Mouse (Mus musculus): Measurements from ENCODE around the gene Bcl2a1d. TPM values are rescaled to one million over a fixed set of nuclear protein-coding genes. Genes with fewer than 3 reads are reported as not detected.
A peak's percentile ranks its signal among the peaks of the same experiment; 100 is the strongest.
"Not testable (repeated sequence)": the region's sequence is repeated elsewhere in the genome, so short reads cannot be mapped to it uniquely, and the experiment has no call there.

Gene Bcl2a1d
- total and polyA plus RNA-seq, 2 experiments from 2014 or later = 0.23 TPM; not detected in 1

DNA sequence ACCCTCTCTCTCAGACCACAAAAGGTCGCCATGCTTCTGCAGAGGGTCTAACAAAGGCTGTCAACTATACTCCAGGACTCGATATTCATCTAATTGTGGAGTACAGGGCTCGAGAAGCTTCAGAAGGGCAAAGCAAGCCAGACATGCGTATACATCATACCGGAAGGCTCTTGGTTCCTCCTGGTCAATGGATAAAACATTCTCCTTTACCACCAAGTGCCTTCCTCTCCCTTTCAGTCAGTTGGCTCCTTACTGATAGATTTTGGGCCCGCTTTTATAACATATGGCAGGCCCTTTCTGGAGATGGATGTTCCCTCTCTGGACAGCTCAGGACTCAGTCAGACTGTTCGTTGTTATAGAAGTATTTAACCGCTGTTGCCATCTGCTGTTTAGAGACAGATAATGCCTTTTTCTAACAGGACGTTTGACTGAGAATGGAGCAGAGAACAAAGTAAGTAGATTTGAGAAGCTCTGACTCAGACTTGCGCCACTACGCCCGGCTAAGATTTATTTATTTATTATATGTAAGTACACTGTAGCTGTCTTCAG, 11.7 kb downstream of the Bcl2a1d start, which contains the start of gene Mthfsl:
TSS of gene Mthfsl (minus strand) at position 308 of the 549 bp plus-strand sequence.
- Histone ChIP-seq H3K27ac (peak within 1 kb of the TSS; percentile 85), H3K4me2 (ENCODE audit: low read depth, low read length) (peak within 1 kb of the TSS; percentile 43), H3K4me3 (ENCODE audit: low read length) (peak within 1 kb of the TSS; percentile 33), H3K9ac (replicated peaks; ENCODE audit: low read length) (peak within 1 kb of the TSS; percentile 33; the same call in 1 of the 2 replicates)
- H3K9me3 ChIP-seq (ENCODE audit: low read length); H3K36me3 ChIP-seq (ENCODE audit: insufficient read depth, low read length); H3K27me3 ChIP-seq (ENCODE audit: insufficient read depth, low read length); H3K4me1 ChIP-seq (ENCODE audit: insufficient read depth, low read length): not testable (repeated sequence)
- 19% methylated on average over 11 of the region's 12 CpGs for WGBS
- peak; percentile 27; the same call in 1 of the 2 replicates for TF ChIP-seq CTCF (IDR thresholded peaks at IDR 0.05; ENCODE audit: low read depth)
- DNase-seq (ENCODE audit: low spot score) (peak; percentile 17), ATAC-seq (peak; percentile 71)

DNA sequence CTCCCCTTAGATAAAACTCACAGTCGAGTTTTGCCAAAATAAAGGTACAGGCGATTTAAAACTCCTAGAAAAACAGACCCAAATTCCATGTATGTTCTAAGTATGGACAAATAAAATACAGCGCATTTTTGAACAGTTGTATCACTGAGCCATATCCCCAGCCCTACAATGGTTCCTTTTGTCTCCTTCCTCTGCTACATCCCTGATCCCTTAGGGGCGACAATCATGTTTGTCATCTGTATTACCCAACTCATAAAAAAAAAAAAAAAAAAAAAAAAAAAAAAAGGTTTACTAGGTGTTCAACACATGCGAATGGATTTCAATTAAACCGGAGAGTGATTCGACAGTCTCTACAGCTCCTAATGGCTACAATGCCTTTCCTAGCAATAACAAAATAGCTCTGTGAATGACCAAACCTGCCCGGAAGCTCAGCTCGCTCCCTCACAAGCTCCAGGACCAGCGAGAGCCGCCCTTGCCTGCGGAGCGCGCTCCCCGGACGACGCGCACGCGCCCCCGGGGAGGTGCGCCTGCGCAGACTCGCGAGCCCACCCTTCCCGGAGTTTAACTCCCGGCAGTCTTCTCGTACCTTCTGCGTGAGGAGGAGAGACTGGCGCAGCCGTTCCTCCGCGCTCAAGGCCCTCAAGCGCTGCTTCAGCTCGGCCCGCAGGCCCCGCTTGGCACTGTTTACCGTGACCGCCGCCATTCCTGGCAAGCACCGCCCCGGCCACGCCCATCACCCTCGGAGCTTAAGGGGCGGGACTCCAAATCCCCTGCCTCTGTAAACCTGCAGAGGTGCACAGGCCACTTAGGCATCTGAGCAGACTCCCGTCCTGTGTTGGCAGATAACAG, 12.4 kb downstream of the Bcl2a1d start:
- Histone ChIP-seq H3K4me2 (ENCODE audit: low read depth, low read length) (peak overlapping the region; percentile 42; the same call in 1 of the 2 replicates), H3K4me3 (ENCODE audit: low read length) (peak overlapping the region; percentile 33), H3K27ac (peak overlapping the region; percentile 74), H3K9ac (replicated peaks; ENCODE audit: low read length) (peak overlapping the region; percentile 33; the same call in 1 of the 2 replicates)
- 5% methylated on average over 17 of the region's 46 CpGs for whole genome bisulfite sequencing
- DNase-seq (ENCODE audit: low spot score) = peak; percentile 36
- not testable (repeated sequence) for H3K36me3 ChIP-seq (ENCODE audit: insufficient read depth, low read length); H3K9me3 ChIP-seq (ENCODE audit: low read length); H3K27me3 ChIP-seq (ENCODE audit: insufficient read depth, low read length); H3K4me1 ChIP-seq (ENCODE audit: insufficient read depth, low read length)
- ATAC-seq = peak; percentile 94

- not testable (repeated sequence) for DNase-seq (ENCODE audit: low spot score); H3K9me3 ChIP-seq (ENCODE audit: low read length); H3K4me1 ChIP-seq (ENCODE audit: insufficient read depth, low read length); H3K27me3 ChIP-seq (ENCODE audit: insufficient read depth, low read length); H3K9ac ChIP-seq (replicated peaks; ENCODE audit: low read length); H3K36me3 ChIP-seq (ENCODE audit: insufficient read depth, low read length); H3K27ac ChIP-seq; ATAC-seq
- peak overlapping the region; percentile 42; the same call in 1 of the 2 replicates for H3K4me2 ChIP-seq (ENCODE audit: low read depth, low read length)
- peak overlapping the region; percentile 33 for H3K4me3 ChIP-seq (ENCODE audit: low read length)
- 72% methylated on average over 4 of the region's 5 CpGs for WGBS
Measured at GRCm38 (mm10) chr9:88718593-88718992, 13.1 kb downstream of the Bcl2a1d start.

DNA sequence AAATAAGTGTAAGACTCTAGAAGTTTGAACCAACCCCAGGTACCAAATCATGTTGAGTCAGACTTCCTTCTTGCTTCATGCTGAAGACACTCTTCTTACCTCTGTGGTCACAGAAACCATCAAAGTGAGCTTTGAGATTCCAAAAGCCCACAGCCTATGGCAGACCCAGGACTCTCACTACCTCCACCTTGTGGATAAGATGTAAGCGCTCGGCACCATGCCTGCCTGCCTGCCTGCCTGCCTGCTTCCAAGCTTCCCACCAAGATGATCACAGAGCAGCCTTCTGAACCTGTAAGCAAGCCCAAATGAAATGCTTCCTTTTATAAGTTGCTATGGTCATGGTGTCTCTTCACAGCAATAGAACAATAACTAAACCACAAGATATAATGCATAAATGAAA, 13.6 kb downstream of the Bcl2a1d start:
- H3K27ac ChIP-seq; H3K9me3 ChIP-seq (ENCODE audit: low read length); H3K4me2 ChIP-seq (ENCODE audit: low read depth, low read length); H3K4me3 ChIP-seq (ENCODE audit: low read length); H3K9ac ChIP-seq (replicated peaks; ENCODE audit: low read length); H3K36me3 ChIP-seq (ENCODE audit: insufficient read depth, low read length); H3K27me3 ChIP-seq (ENCODE audit: insufficient read depth, low read length); H3K4me1 ChIP-seq (ENCODE audit: insufficient read depth, low read length): not testable (repeated sequence)
- 33% methylated on average over 2 of the region's 2 CpGs for WGBS
- ATAC-seq = 0 out of 2 replicates have a peak, but pooled peaks have one; percentile 15
- peak; percentile 8 for DNase-seq (ENCODE audit: low spot score)

GRCm38 (mm10) chr9:88714515-88714914, 17.2 kb downstream of the Bcl2a1d start:
- H3K9me3 ChIP-seq (ENCODE audit: low read length); H3K9ac ChIP-seq (replicated peaks; ENCODE audit: low read length); H3K27me3 ChIP-seq (ENCODE audit: insufficient read depth, low read length); H3K4me2 ChIP-seq (ENCODE audit: low read depth, low read length); H3K4me1 ChIP-seq (ENCODE audit: insufficient read depth, low read length); DNase-seq (ENCODE audit: low spot score); ATAC-seq; H3K36me3 ChIP-seq (ENCODE audit: insufficient read depth, low read length); H3K4me3 ChIP-seq (ENCODE audit: low read length); H3K27ac ChIP-seq: not testable (repeated sequence)
- WGBS = 81% methylated on average over 5 of the region's 5 CpGs

- DNase-seq (ENCODE audit: low spot score); H3K27ac ChIP-seq; H3K36me3 ChIP-seq (ENCODE audit: insufficient read depth, low read length); H3K4me1 ChIP-seq (ENCODE audit: insufficient read depth, low read length); ATAC-seq; H3K27me3 ChIP-seq (ENCODE audit: insufficient read depth, low read length); H3K4me3 ChIP-seq (ENCODE audit: low read length); H3K4me2 ChIP-seq (ENCODE audit: low read depth, low read length); H3K9me3 ChIP-seq (ENCODE audit: low read length); H3K9ac ChIP-seq (replicated peaks; ENCODE audit: low read length): not testable (repeated sequence)
- WGBS = 81% methylated on average over 3 of the region's 3 CpGs
Measured at GRCm38 (mm10) chr9:88712164-88712749, 19.5 kb downstream of the Bcl2a1d start.

DNA sequence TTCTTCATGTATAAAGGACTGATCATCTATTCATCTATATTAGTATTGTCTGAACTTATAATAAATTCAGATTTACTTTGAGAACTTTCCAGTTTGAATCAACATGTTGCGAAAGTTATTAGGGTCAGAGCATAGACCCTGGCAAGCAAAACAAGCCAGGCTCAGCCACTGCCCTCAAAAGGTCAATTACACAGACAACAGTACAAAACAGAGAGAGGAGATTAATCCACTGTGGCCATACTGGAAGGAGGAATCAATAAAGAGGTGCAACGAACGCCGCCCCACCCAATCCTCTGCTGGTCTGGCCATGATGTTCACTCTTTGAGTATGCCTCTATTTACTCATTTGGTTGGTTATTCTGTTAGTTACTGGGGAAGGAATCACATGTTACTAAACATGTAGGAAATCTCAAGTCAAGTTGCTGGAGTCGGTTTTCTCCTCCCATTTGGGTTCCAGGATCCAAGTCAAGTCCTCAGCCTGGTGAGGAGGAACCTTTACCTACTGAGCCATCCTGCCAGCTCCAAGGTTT, 20.7 kb downstream of the Bcl2a1d start:
- not testable (repeated sequence) for H3K36me3 ChIP-seq (ENCODE audit: insufficient read depth, low read length); H3K27me3 ChIP-seq (ENCODE audit: insufficient read depth, low read length); DNase-seq (ENCODE audit: low spot score); H3K4me1 ChIP-seq (ENCODE audit: insufficient read depth, low read length); H3K4me2 ChIP-seq (ENCODE audit: low read depth, low read length); ATAC-seq; H3K9me3 ChIP-seq (ENCODE audit: low read length); H3K4me3 ChIP-seq (ENCODE audit: low read length); H3K9ac ChIP-seq (replicated peaks; ENCODE audit: low read length); H3K27ac ChIP-seq
- 94% methylated on average over 4 of the region's 5 CpGs for WGBS

DNA sequence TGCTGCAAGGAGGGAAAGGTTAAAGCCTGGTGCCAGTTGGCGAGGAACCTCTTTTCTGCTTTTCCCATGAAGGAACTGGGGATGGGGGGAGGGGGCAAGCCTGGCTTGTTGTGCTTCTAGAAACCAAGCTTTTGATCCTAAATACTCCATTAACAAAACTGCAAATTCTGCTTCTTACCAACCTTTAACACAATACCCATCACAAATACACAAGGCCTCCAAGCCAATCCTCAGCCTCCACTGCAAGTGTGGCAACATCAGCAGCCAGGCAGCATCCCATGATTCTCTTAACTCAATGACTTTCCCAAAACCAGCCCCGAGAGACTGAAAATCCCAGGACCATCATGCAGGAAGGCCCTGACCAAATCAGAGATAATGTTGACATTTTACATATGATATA, 21.3 kb downstream of the Bcl2a1d start:
- not testable (repeated sequence) for DNase-seq (ENCODE audit: low spot score); ATAC-seq; H3K9me3 ChIP-seq (ENCODE audit: low read length); H3K36me3 ChIP-seq (ENCODE audit: insufficient read depth, low read length); H3K9ac ChIP-seq (replicated peaks; ENCODE audit: low read length); H3K4me2 ChIP-seq (ENCODE audit: low read depth, low read length); H3K4me3 ChIP-seq (ENCODE audit: low read length); H3K27ac ChIP-seq; H3K27me3 ChIP-seq (ENCODE audit: insufficient read depth, low read length); H3K4me1 ChIP-seq (ENCODE audit: insufficient read depth, low read length)
- 86% methylated on average over 2 of the region's 2 CpGs for WGBS

GRCm38 (mm10) chr9:88709794-88710193, 21.9 kb downstream of the Bcl2a1d start:
- not testable (repeated sequence) for H3K9ac ChIP-seq (replicated peaks; ENCODE audit: low read length); H3K27me3 ChIP-seq (ENCODE audit: insufficient read depth, low read length); DNase-seq (ENCODE audit: low spot score); H3K9me3 ChIP-seq (ENCODE audit: low read length); H3K4me2 ChIP-seq (ENCODE audit: low read depth, low read length); ATAC-seq; H3K27ac ChIP-seq; H3K36me3 ChIP-seq (ENCODE audit: insufficient read depth, low read length); H3K4me1 ChIP-seq (ENCODE audit: insufficient read depth, low read length); H3K4me3 ChIP-seq (ENCODE audit: low read length)
- 93% methylated on average over 5 of the region's 5 CpGs for WGBS
